Mouse (Mus musculus) mesoderm, embryonic 11.5 days (tissue): ENCODE measurements around the gene Zfp866.
A peak's percentile ranks its signal among the peaks of the same experiment; 100 is the strongest.

Source experiments
- DNase-seq: peaks from one replicate; pipeline ENCODE4 v3.0.0-alpha.2; 2012; ENCODE audit warnings: low read depth, low spot score

Gene Zfp866

DNA sequence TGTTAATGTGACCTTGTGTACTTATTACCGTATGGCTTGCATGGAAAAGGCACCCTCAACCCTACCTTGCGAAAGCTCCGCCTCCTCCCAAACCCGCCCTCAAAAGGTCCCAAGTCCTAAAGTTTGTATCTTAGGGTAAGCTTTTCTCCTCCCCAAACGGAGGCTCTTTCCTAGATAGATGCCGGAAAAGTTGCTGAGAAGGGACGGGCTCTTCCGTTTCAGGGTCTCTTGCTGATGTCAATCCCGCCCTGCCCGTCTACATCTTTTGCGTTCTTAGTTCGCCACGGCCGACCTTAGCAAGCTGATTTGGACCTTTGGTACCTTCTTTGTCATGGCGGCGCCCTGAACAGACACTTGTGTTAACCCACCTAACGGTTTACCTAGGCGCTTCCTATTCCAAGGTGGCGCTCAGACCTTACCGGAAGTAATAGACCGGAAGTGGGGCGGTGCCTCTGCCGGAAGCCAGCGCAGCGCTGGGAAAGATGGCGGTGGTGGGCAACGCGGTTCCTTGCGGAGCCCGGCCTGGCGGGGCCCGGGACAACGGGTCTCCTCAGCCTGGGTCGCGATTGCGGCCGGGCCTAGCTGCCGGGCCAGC, at the start of gene Zfp866, which contains the start of gene Atp13a1:
Zfp866 (minus strand) TSS at position 406 of the 595 bp plus-strand sequence.
Atp13a1 (plus strand) TSS at position 391 of the 595 bp plus-strand sequence.
- peak; percentile 90 for DNase-seq

DNA sequence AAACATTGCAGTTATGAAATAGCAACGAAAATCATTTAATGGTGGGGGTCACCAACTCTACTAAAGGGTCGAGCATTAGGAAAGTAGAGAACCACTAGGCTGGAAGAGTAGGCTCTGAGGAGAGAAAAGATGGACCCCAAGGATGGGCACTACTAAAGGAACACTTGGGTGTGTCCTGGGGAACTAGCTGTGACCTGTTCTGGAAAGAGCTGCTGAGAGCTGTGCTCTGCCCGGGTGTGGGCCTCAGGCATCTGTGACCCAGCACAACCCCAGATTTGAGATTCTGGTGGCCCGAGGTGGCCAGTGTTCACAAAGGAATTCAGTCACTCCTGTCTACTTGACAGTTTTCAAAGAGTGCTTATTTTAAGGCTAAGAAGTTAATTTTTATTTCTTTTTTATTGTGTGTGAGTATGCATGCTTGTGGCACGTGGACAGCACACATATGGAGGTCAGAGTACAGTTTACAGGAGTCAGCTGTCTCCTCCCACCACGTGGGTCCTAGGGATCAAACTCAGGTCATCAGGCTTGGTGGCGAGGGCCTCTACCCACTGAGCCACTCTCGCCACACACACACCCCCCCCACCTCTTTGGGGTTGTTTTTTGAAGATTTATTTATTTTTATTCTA, 46.2 kb upstream of the Zfp866 start:
- no peak for DNase-seq

DNA sequence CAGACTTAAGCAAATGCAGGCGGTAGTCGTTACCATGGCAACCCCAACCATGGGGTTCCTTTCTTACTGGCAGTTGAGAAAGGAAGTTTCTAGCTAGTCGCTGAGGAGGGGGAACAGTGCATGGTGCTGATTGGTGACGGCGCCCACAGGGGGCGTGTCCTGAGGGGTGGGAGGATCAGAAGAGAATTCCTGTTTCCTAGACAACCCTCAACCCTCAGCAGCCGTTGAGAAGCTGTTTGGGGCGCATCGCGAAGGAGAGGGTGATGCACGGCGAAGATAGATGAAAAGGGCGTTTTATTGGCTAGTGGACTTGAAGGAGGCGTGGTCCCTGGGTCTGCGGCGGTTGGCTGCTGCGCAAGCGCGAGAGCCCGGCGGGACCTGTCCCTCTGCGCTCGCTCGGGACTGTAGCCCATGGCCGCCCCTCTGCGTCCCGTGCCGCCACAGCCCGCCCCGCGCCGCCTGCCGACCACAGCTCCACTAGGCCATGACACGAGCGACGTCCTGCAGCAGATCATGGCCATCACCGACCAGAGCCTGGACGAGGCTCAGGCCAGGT, 41.4 kb upstream of the Zfp866 start, which contains the start of gene Pbx4:
Pbx4 (plus strand) TSS at position 194 of the 556 bp plus-strand sequence.
- DNase-seq: peak; percentile 99

DNA sequence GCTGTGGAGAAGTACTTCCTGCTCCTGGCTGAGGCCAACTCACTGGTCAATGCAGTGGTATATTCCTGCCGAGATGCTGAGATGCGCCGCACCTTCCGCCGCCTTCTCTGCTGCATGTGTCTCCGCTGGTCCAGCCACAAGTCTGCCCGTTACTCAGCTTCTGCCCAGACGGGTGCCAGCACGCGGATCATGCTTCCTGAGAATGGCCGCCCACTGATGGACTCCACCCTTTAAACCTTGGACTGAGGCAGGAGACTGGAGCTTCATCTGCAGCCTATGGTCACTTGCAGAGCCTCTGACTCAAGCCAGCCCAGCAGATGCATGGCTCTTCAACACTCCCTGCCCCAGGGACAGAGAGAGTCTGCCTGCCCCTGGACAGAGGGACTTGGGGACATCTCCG, 35.4 kb upstream of the Zfp866 start:
- DNase-seq: no peak

DNA sequence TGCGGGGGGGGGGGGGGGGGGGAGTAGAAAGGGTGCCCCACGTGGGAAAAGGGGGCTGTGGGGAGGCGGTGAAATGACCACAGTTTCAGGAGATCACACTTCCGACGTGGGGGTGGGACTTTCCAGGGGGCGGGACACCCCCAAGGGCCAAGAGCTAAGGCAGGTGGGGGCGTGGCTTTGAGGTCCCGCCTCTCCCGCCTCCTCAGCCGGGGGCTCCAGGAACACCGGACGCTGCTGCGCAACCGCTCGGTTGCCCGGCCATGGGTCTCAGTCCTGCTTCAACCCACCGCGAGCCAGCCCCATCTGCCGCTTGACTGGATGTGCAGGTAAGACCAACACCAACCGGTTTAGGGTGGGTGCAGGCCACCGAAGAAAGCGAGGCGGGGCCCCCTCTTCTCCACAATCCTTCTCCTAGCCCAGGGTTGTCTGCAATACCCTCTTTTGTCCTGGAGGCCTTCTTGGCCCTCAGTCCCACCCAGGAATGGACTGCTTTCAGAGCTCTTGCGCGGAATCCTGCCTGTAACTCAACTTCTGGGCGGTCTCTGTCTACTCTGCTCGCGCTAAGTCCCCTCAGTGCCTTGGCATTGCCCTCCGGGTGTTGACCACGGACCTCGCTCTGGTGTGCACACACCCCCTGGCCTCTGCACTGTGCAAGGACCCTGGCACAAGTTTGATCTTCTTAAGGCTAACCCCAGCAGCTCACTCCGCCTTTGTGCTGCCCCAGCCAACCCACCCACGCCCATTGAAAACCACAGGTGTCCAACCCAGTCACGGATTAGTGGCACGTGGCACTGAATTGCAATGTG, 31.6 kb upstream of the Zfp866 start, which contains the start of gene Lpar2:
Lpar2 (plus strand) TSS at position 44 of the 806 bp plus-strand sequence.
- peak; percentile 76 for DNase-seq

DNA sequence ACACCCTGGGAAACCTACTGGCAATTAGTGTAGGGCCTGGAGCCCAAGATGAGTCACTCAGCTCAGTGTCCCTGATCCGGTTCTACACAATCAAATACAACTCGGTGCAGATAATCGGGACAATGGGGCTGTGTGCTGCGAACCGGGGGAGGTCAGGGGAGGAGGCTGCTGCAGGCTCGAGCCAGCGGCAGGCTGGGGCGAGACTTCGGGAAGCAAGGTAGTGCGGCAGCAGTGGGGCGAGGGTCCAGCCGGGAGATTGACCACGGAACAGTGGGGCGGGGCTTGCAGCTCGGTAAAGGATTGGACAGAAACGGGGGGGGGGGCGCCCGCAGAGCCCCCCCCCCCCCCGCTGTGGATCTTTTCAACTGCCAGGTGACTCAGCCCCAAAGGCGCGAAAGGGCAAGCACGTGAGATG, 31.0 kb upstream of the Zfp866 start:
- peak; percentile 68 for DNase-seq

DNA sequence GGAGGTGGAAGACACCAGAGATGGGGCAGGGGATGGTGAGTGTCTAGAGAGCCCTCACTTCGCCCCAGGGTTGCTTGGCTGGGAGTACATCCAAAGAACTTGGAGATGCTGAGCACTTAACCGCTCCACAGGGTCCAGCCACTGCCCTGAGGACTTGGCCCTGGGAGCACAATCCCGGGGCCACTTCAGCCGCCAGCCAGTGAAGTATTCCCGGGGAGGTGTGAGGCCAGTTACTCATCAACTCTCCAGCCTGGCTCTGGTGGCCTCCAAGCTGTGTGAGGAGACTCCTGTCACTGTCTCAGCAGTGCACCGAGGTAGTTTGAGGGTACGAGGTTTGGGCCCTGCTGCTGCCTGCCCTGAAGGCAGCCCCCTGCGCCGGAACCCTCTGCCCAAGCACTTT, 29.5 kb upstream of the Zfp866 start:
- DNase-seq: no peak

DNA sequence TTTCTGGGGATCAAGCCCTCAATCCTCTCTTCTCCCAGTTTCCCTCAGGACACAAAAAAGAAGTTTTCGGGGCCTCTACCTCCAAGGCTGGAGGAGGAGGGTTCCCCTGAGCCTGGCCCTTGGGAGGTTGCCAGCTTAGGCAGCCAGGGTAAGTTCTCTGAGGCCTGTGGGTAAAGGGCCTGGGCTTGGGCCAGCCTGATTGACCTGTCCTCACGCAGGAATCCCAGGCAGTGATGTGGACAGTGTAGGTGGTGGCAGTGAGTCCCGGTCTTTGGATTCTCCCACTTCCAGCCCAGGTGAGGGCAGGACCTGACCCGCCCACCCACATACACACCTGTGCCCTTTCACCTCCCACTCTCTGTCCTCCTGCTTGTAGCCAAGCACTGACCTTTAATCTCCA, 24.4 kb upstream of the Zfp866 start:
- DNase-seq: no peak

DNA sequence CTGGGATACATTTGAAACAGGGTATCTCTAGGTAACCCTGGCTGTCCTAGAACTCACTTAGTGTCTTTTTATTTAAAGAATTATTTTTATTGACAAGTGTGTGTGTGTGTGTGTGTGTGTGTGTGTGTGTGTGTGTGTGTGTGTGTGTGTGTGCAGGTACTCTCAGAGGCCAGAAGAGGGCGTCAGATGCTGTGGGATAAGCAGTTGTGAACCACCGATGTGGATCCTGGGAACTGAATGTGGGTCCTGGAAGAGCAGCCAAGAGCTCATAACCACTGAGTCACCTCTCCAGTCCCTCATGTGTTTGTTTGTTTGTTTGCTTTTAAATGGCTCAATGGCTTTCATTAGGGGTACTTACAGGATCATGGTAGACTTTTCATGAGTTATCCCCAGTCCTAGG, 23.9 kb upstream of the Zfp866 start:
- no peak for DNase-seq

DNA sequence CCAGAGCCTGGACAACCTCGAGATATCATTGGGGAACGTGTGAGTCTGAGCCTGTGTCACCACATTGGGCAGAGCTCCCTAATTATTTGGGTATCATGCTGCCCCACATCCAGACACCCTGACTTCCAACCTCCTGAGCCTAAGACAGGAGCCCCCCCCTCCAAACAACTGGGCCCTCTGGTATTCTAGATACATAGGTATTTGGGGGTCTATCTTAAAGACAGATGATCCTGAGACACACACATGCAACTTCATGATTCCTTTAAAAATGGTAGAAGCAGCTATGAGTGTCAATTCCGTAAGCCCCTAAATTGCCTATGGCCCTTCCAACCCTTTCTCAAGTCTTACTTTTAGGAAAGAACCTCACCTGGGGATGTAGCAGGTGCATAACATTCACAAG, 18.8 kb upstream of the Zfp866 start:
- DNase-seq: no peak

DNA sequence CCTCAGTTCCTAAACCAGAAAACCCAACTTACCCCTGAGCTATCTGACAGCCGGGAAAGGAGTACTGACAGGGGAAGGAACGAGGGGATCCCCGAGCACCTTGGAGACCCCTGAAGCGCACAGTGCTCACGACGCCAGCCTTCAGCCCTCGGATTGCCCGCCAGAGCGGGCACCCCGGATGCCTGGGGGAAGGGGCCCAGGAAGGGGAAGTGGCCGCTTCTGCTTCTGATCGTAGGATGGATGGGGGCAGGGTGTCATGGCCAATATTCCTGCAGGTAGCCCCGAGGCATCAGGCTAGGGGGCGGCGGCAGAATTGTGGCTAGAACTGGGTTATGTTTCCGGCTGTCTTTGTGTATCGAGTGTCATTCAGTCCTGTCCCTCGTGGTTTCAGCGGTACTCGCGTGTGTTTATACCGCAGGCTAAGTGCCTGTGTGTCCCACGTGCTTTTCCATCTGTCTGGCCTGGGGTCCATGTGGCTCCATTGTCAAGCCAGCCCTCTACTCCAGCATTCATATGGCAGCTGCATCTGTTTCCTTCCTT, 18.0 kb upstream of the Zfp866 start:
- peak; percentile 41 for DNase-seq

DNA sequence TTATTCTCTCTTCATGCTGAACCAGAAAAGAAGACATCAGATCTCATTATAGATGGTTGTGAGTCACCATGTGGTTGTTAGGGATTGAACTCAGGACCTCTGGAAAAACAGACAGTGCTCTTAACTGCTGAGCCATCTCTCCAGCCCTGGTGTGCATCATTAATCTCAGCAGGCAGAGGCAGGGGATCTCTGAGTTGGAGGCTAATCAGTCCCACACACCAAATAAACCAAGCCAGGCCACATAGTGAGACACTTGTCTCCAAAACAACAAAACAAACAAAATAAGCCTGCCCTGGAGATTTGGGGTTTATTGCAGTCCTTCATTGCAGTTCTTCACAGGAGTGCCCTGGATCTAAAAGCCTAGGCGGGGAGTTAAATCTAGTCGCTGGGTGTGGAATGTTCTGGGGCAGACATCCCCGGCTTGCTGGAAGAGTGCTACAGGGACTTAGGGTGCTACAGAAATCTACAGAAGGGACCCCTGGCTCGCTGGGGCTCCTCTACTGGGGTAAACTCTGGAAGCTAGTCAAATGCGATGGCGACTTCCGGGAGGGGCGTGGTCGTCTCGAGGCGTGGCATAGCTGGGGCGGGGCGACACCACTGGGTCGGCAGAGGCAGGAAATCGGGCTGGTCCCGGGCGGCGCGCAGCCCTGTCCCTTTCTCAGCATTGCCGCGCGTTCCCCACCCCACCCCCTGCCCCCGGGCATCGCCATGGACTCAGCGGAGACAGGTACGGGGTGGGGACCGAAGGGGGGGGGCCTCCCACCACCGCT, 17.3 kb upstream of the Zfp866 start, which contains the start of gene Gmip:
Gmip (plus strand) TSS at position 586 of the 770 bp plus-strand sequence.
- peak; percentile 71 for DNase-seq

DNA sequence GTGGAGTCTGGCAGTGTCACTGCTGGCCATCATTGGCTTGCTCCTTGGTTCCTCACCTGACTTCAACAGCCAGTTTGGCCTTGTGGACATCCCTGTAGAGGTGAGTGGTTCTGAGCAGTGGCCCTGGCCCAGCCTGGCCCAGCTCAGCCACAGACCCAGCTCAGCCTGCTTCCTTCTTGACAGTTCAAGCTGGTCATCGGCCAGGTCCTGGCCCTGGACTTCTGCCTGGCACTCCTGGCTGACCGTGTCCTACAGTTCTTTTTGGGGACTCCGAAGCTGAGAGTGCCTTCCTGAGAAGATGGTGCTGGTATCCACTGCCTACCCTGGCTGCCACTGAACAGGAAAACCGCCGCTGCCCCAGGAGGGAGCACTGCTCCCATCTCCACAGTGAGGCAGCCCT, 16.3 kb upstream of the Zfp866 start:
- DNase-seq: no peak

DNA sequence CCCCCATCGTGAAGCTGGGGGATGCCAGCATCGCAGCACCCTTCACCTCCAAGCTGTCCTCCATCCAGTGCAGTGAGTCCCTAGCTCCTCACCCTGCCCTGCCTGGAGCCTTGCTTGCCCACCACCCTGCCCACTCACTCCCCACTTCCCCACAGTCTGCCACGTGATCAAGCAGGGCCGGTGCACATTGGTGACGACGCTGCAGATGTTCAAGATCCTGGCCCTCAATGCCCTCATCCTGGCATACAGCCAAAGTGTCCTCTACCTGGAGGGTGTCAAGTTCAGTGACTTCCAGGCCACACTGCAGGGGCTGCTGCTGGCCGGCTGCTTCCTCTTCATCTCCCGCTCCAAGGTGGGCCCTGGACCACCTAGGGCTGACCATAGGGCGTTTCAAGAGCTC, 14.5 kb upstream of the Zfp866 start:
- no peak for DNase-seq

DNA sequence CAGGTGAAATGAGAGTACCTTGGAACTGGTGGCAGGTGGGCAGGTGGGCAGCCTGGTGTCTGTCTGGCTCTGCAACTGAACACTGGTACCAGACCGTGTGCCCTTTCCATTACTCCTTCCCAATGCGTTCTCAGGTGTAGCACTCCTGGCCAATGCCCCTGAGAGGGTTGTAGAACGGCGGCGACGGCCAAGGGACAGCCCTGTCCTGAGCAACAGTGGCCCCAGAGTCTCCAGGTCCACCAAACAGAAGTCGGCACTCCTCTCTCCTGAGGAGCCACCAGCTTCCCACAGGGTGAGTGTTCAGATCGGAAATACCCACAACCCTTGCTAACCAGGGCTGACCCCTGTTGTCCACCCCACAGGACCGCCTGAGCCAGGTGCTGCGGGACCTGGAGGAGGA, 14.1 kb upstream of the Zfp866 start:
- no peak for DNase-seq

DNA sequence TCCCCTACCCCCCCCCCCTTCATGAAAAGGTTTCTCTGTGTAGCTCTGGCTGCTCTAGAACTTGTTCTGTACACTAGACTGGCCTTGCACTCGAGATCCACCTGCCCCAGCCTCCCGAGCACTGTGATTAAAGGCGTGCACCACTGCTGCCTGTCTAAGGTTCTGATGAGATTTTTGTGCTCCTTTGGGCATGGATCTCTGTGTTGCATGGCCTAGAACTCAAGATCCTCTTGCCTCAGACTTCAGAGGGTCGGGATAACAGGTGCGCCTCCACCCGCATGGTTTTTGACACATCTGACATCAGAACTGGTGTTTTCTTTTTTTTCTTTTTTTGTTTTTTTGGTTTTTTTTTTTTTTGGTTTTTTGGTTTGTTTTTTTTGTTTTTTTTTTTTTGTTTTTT, 13.6 kb upstream of the Zfp866 start:
- DNase-seq: no peak

DNA sequence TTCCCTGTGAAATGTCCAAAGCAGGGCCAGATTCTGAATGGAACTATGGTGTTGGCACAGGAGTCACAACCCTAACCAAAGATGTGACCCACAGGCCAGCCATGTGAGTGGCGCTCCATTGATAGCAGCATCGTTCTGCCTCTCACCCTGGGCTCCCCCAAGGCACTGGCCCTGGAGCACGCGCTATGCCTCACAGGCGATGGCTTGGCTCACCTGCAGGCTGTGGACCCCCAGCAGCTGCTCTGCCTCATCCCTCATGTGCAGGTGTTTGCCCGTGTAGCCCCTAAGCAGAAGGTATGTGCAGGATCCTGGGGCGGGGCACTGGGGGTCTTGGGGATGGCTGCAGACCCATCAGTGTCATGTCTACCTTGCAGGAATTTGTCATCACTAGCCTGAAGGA, 12.4 kb upstream of the Zfp866 start:
- DNase-seq: no peak

DNA sequence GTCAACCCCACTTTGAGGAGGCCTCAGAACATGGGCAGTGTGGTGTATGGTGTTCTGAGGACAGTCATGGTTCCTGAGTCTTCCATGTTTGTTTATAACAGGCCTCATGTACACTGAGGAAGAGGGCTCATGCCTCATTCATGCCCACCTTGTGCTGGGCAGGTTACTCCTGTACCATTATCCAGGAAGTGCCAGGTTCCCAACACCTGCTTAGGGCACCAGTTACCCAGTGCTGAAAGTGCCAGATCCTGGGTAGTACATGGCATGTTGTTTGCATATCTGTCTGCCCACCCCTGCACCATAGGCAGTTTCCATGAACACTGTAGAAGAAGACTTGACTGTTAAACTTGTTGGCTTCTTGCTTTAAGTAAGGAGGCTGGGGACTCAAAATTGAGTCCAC, 11.2 kb upstream of the Zfp866 start:
- no peak for DNase-seq

DNA sequence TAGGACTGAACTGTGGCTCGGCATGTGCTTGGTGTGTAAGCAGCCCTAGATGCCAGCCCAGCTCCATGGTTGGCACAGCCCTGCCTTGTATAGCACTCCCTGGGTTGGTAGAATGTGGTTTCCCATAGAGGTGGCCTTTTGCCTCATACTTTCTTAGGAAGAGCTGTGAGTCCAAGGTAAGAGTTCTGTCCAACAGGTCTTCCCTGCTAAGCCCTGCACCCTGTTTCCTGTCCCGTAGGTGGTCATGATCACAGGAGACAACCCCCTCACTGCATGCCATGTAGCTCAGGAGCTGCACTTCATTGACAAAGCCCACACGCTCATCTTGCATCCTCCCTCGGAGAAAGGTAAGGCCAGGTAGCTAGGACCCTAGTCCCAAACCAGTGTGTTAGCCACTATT, 10.8 kb upstream of the Zfp866 start:
- no peak for DNase-seq

DNA sequence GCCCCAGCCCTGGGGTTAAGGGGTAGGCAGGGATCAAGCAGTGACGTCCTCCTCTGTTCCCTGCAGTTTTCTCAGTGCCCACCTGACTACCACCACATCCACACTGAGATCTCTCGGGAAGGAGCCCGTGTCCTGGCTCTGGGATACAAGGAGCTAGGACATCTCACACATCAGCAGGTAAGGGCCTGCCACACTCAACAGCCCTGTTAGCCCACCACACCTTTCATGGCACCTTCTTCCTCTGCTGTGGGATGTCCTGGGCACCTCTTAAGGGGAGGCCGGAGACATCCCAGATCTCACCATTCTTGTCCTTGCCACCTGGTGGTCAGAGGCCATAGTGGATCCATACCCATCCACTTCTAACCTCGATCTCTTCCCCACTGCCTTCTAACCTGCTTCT, 9.0 kb upstream of the Zfp866 start:
- DNase-seq: no peak

DNA sequence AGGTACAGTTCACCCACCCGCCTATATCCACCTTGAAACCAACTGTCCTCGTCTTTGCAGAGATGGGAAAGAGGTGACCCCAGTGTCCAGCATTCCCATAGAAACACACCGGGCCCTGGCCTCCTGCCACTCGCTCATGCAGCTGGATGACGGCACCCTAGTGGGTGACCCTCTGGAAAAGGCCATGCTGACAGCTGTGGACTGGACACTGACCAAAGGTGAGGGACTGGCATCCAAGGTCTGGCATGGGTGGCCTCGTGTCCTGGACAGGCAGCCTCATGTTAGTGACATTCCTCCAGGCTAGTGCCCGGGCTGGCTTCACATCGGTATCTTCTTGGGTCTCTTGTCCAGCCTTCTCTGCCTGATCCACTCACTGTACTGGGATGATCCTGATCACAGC, 8.3 kb upstream of the Zfp866 start:
- DNase-seq: no peak
